13 mouse cellular contexts compared by ENCODE assay signal in the genomic region with DNA sequence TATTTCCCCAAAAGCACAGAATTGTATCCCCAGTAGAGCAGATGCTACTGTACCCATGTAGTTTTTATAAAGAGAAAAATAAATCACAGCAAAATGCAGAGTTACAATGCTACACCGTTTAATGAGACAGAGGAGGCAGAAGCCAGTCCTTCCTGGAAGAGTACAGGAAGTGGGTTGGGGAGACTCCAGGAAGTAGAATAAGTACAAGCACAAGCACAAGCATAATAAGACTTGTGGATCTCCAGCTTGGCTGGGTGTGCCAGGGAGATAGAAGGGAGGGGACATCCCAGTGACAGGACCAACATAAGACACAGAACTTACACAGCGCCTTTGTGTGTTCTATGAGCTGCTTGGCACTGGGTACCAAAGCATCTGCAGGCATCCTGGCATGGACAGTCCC.
"Had no signal": no experiment of that assay in that cellular context is flagged by ENCODE, and none has a peak within 500 bp of the region (broad histone marks: within the 10 kb centered on the region; RNA-seq: fewer than 3 reads in every experiment).

No protein-coding gene starts in this region.

- H3K4me3 ChIP-seq: limb, embryonic 12.5 days; liver, embryonic 13.5 days; lung, embryonic 15.5 days; midbrain, embryonic 13.5 days; neural tube, embryonic 15.5 days had no signal

- H3K4me2 ChIP-seq: limb, embryonic 12.5 days; liver, embryonic 13.5 days; lung, embryonic 15.5 days; midbrain, embryonic 13.5 days; neural tube, embryonic 15.5 days had no signal

- H3K9ac ChIP-seq: limb, embryonic 12.5 days; liver, embryonic 13.5 days; liver, postnatal 0 days; lung, embryonic 15.5 days; midbrain, embryonic 13.5 days; neural tube, embryonic 15.5 days had no signal

- DNase-seq: kidney, postnatal 10 days; kidney, postnatal 4 days; liver; liver, embryonic 13.5 days; liver, postnatal 0 days; lung, postnatal 36 days; right cerebral cortex, adult 18-20 months; right cerebral cortex, postnatal 25 days; thymus, postnatal 4 days had no signal

- H3K27ac ChIP-seq: limb, embryonic 12.5 days; liver, embryonic 13.5 days; lung, embryonic 15.5 days; midbrain, embryonic 13.5 days; neural tube, embryonic 15.5 days had no signal

- H3K9me3 ChIP-seq: lung, embryonic 15.5 days; midbrain, embryonic 13.5 days; neural tube, embryonic 15.5 days had no signal

- ATAC-seq: liver, postnatal 0 days; midbrain, embryonic 13.5 days had no signal

- H3K36me3 ChIP-seq: limb, embryonic 12.5 days; liver, embryonic 13.5 days; lung, embryonic 15.5 days; midbrain, embryonic 13.5 days; neural tube, embryonic 15.5 days had no signal

- H3K27me3 ChIP-seq: limb, embryonic 12.5 days; liver, embryonic 13.5 days; lung, embryonic 15.5 days; midbrain, embryonic 13.5 days; neural tube, embryonic 15.5 days had no signal

- H3K4me1 ChIP-seq: liver, embryonic 13.5 days had no signal
